Mouse (Mus musculus) leukemia stem cell, adult 10-12 weeks (primary cell): ENCODE measurements around the gene Gm3625. TPM values are rescaled to one million over a fixed set of nuclear protein-coding genes. Genes with fewer than 3 reads are reported as not detected.

Source experiments
- polyA plus RNA-seq: library from polyadenylated mRNA; stranded (reverse); fragments of >175 nt; gene quantifications from 2 replicates; pipeline ENCODE4 v1.2.3, GENCODE M21; 2012; ENCODE audit warnings: low replicate concordance

Gene Gm3625
- not detected in 2 replicates for polyA plus RNA-seq

GRCm38 (mm10) chr12:4592541-4593165 lies at the start of gene Gm3625, which contains the start of gene Itsn2:
Gene Gm3625, minus strand, starts transcription at chr12:4592927.
Gene Itsn2, plus strand, starts transcription at chr12:4592638.

Other genes starting within 250 kb of the Gm3625 start
- 2.5 and 3.0 TPM in 2 replicates for gene Ncoa1, start 115.7 kb downstream of the Gm3625 start, polyA plus RNA-seq
- gene Itsn2, start 289 bp downstream of the Gm3625 start, polyA plus RNA-seq: 5.7 and 14.2 TPM in 2 replicates
- not detected in 2 replicates for gene Fam228a, start 145.5 kb upstream of the Gm3625 start, polyA plus RNA-seq
- gene Pfn4, start 176.1 kb upstream of the Gm3625 start, polyA plus RNA-seq: not detected in 2 replicates
- gene Fam228b, start 176.3 kb upstream of the Gm3625 start, polyA plus RNA-seq: 0.55 and 0.60 TPM in 2 replicates
- 0.87 and 4.3 TPM in 2 replicates for gene Sf3b6, start 224.6 kb upstream of the Gm3625 start, polyA plus RNA-seq
- gene Fkbp1b, start 248.7 kb upstream of the Gm3625 start, polyA plus RNA-seq: 0.31 TPM in 1 of 2 replicates, not detected in the other